In the genomic region with DNA sequence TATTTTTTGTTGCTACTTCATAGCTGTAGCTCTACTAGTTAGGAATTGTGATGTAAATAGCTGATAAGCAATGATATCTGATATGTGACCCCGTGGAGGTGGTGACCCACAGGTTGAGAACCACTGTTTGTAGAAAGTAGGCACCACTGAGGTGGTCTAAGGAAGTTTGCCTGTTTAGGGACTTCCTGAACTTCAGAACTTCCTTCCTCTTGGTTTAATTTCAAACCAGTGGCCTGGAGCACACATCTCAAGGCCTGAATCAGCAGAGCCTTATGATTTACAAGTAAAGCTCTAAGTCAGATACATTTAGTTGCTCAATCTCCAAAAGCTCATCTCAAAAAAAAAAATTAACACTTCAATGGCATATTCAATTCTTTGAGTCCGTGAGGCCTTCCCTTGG, we compare ENCODE assay signal across 25 mouse cellular contexts.
"Had no signal": no experiment of that assay in that cellular context is flagged by ENCODE, and none has a peak within 500 bp of the region (broad histone marks: within the 10 kb centered on the region; RNA-seq: fewer than 3 reads in every experiment).

No protein-coding gene starts in this region.

- H3K27me3 ChIP-seq: stomach, embryonic 15.5 days had no signal

- ATAC-seq: liver, postnatal 0 days; lung, postnatal 0 days; midbrain, embryonic 16.5 days had no signal

- H3K4me3 ChIP-seq: liver, embryonic 15.5 days; lung, embryonic 15.5 days; midbrain, embryonic 10.5 days; midbrain, embryonic 12.5 days; myocyte; neural tube, embryonic 13.5 days; neural tube, embryonic 15.5 days; stomach, embryonic 15.5 days had no signal

- H3K9ac ChIP-seq: liver, embryonic 15.5 days; liver, postnatal 0 days; lung, embryonic 15.5 days; midbrain, embryonic 12.5 days; neural tube, embryonic 13.5 days; neural tube, embryonic 15.5 days; stomach, embryonic 15.5 days had no signal

- H3K9me3 ChIP-seq: liver, embryonic 15.5 days; lung, embryonic 15.5 days; midbrain, embryonic 10.5 days; midbrain, embryonic 12.5 days; neural tube, embryonic 13.5 days; neural tube, embryonic 15.5 days; stomach, embryonic 15.5 days had no signal

- H3K4me1 ChIP-seq: liver, embryonic 15.5 days; lung, embryonic 15.5 days; midbrain, embryonic 10.5 days; midbrain, embryonic 12.5 days; neural tube, embryonic 13.5 days; neural tube, embryonic 15.5 days; stomach, embryonic 15.5 days had no signal

- DNase-seq: liver, postnatal 0 days; lung, adult 2 months; lung, postnatal 14 days; lung, postnatal 36 days; midbrain, embryonic 14.5 days; retina, postnatal 1 day; right cerebral cortex, adult 18-20 months; right cerebral cortex, postnatal 25 days; right cerebral cortex, postnatal 4 days; spleen, adult 18-20 months; thymus, adult 2 months; thymus, postnatal 25 days; thymus, postnatal 4 days had no signal

- H3K36me3 ChIP-seq: liver, embryonic 15.5 days; lung, embryonic 15.5 days; midbrain, embryonic 10.5 days; midbrain, embryonic 12.5 days; neural tube, embryonic 13.5 days; neural tube, embryonic 15.5 days; stomach, embryonic 15.5 days had no signal

- H3K27ac ChIP-seq: liver, embryonic 15.5 days; lung, embryonic 15.5 days; macrophage; midbrain, embryonic 10.5 days; midbrain, embryonic 12.5 days; neural tube, embryonic 13.5 days; neural tube, embryonic 15.5 days; stomach, embryonic 15.5 days; stomach, postnatal 0 days had no signal

- H3K4me2 ChIP-seq: liver, embryonic 15.5 days; lung, embryonic 15.5 days; midbrain, embryonic 12.5 days; neural tube, embryonic 13.5 days; neural tube, embryonic 15.5 days; stomach, embryonic 15.5 days had no signal
